Mouse (Mus musculus): ENCODE results near the gene Gm20479.

GRCm38 (mm10) chr7:27311651-27312284 is 45.5 kb downstream of the Gm20479 start:
- TF ChIP-seq GATA1 (IDR thresholded peaks at IDR 0.05; ENCODE audit: borderline replicate concordance, low read length) (no peak), CTCF (IDR thresholded peaks at IDR 0.05; ENCODE audit: low read depth, low read length) (no peak)

Measured in G1E (cell line).